Mouse (Mus musculus) cerebellum, postnatal 36 days (tissue): ENCODE measurements around the gene Grk5.
A peak's percentile ranks its signal among the peaks of the same experiment; 100 is the strongest.

Experiments used
- DNase-seq, 2 experiments: peaks; one replicate each; pipeline ENCODE4 v3.0.0; 2021 to 2022; ENCODE audit warnings: mixed read lengths in 2 of 2

The Grk5 gene

DNA sequence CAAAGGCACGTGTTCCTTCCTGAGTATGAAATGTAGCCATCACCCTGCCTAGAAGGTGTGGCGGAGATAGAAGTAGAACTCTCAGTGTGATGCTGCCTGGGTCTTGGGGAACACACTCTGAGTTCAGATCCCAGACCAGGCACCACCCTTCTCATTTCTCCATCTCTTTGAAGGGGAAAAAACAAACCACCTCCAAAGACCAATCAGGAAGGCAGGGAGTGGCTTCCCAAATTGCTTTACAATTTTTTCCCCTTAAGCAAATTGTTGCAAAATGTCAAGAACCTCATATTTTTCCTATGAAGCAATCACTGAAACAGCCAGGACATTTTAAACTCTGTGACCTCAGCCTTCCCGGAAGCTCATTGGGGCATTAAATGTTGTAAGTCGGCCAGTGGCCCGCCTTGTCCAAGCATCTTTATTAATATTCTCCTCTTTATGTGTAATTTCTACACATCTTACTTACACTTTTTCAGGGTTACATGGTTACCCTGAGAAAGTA, 190.8 kb downstream of the Grk5 start:
- DNase-seq = no peak

DNA sequence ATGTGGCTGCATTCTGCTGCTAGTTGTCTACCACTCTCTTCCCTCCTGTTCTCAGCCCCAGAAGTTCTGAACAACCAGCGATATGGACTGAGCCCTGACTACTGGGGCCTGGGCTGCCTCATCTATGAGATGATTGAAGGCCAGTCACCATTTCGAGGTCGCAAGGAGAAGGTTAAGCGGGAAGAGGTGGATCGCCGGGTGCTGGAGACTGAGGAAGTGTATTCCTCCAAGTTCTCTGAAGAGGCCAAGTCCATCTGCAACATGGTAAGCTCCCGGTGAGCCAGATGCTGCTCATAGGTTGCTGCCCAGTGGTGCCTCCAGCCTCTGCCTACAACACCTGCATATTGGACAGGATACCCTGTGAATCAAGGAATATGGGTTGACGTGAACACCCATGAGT, 193.5 kb downstream of the Grk5 start:
- no peak for DNase-seq

DNA sequence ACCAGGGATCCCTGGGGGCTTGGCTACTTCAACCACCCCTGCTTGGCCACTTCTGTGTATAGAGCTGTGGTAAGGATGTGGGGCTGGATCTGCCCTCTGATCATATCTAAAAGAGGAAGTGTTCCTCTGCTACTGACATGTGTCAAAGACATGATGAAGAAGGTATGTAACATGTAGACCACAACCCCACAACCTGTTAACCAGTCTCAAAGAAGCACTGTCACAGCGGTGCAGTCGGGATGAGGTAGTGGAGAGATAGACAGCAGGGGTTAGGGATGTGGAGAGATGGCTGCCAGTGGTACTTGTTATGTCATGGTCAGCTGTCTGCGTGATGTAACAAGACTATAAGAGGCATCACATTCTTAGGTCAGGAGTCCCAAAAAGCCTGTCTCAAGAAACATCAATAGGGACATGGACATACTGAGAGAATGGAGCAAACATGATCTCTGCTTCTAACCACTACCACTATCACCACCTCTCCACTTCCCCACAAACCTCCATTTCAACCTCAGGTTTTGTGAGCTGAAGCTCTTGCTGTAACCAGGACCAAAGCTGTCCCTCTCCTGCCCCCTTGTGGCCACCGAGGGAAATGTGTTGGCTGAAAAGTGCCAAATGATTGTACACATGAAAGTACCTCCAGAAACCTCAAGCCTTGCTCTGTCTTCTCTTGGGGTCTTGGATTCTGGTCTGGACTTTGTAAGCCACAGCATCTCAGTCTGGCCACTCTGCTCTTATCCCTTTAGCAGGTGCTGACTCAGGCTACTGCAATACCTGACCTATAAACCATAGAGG, 194.8 kb downstream of the Grk5 start:
- DNase-seq = peak; percentile 92 to 95

DNA sequence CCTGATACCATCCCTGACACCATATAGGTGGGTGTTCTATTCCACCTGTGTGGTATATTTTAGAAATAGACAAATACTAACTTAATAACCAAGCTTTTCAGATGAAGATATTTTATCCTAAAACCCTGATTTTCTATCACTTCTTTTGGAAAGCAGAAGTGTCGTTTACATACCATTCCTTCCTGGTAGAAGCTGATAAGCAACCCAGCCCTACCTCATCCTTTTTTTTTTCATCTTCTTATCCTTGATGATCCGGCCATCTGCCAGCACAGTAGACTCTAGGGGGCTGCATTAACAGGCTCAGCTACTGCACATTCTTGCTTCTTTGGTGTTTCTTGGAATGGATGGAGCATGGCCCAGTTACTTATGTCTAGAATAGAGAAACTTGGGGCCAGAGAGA, 195.7 kb downstream of the Grk5 start:
- no peak for DNase-seq

DNA sequence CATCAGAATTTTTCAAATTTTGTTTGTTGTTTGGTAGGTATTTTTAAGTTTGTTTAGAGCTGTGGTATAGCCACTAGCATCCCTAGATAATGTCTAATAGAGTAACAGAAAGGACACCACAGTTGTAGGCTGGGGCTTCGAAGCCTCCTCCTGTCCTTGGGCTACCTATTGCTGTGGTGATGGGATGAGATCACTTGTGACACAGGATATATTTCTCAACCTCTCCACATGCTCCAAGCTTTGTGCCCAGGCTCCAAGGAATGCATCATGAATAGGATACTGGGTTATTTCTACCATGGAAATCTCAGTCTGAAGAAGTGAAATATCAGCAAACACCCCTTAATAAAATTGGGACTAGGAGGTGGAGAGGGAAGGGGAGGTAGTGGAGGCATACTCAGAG, 198.2 kb downstream of the Grk5 start:
- DNase-seq = no peak

DNA sequence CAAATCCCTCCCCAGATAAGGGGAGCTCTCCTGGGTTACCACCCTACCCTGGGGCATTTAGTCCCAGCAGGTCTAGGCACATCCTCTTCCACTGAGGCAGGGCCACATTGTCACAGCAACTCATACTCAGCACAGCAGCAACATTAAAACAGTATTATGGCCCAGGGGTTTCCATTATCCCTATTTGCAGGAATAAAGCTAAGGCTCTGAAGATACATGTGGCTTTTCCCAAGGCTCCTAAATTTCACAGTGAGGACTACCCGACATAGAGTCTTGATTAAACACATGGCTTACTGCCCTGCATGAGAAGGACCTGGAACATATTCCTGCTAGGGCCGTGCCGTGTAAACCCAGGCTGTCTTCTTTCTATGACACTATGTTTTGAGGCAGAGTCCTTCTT, 199.5 kb downstream of the Grk5 start:
- DNase-seq = no peak

DNA sequence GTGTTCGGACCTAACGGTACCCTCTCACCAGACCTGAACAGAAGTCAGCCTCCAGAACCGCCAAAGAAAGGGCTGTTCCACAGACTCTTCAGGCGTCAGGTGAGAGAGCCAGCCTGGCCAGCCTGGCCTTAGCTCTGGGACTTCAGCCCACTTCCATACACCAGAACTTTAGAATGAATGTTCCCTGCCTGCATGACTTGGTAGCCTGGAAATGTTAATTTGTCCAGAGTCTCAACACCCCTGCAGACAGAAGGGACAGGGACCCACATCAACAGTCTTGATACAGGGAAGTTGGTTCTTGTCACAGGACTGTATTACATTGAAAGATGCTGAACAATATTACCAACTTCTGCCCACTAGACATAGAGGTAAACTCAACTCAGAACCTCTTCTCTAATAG, 201.0 kb downstream of the Grk5 start:
- DNase-seq = no peak

DNA sequence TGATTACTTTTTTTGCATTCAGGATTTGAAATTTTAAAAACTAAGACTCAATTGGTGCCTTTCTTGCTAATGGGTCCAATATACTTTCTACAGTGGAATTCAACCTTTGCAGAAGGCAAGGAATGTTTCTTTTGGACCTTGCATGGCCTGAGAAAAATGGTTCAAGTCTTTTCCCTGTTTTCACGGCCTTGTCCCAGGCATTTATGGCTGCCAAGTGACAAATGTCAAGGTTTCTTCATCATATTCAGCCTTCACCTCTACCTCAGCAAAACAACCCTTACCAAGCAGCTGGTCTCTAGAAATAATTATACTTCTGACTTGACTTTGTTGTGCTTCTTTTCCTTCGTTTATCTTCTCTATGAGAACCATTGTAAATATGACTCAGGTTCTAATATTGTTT, 207.2 kb downstream of the Grk5 start:
- DNase-seq = no peak

DNA sequence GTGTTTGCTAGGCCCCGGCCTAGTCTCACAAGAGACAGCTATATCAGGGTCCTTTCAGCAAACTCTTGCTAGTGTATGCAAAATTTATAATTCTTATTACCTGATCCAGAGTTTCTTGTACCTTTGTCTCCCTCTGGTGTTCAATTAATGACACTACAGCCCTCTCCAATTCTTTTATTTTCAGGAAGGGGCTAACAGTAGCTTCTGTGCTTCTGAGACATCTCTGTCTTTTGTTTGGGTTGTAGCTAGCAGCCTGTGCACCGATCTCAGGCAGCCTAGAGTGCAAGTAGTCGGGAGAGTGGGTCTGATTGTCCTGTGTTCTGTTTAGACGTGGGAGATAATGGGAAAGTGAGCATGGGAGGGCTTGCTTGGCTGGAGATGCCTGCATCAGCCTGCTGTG, 208.2 kb downstream of the Grk5 start:
- no peak for DNase-seq

DNA sequence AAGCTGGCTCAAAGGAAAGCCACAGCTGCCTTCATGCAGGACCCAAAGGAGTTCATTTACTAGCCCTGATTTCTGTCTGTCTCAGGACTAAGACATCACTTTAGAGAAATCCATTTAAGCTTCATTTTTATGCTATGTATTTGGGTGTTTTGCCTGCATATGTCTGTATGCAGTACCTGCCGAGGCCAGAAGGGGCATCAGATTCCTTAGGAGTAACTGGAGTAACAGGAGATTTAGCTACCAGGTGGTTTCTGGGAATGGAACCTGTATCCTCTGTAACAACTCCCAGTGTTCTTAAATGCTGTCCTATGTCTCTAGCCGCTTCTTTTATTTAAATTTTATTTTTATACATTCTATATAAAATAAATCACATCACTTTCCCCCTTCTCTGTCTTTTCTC, 220.6 kb downstream of the Grk5 start:
- no peak for DNase-seq

DNA sequence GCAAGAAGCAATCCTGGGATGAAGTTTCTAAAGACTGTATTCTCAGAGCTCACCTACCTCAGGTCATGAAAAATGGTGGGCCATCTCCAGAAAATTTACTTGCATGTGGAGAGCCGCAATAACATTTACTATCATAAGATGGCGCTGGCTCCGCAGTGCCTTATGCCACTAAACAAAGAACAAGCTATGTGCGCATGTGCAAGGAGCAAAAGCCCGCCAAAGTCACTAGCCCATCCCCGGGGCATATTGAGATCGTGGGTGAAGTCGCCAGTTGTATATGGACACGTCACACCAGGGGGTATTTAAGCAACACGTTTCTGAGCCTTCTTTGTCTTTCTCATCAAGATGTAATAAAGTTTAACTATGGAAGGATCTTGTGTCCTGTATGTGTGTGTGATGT, 241.5 kb downstream of the Grk5 start:
- no peak for DNase-seq

DNA sequence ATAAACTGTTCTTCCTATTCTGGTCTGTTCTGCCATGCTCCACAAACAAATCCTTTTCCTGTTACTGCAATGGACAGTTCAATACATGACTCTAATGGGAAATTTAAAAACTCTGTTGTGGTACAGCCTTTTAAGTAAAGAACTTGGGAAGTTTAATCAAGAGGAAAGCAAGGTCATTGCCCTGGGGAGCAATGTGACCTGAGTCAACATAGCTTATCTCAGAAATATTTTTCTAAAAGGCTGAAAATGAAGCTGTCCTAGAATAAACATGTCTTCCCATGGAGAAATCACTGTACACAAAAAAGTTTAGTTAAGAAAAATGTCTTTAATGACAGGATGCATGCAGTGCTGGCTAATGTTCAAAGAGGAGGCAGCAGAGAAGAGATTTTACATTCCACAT, 249.1 kb downstream of the Grk5 start:
- DNase-seq = no peak

DNA sequence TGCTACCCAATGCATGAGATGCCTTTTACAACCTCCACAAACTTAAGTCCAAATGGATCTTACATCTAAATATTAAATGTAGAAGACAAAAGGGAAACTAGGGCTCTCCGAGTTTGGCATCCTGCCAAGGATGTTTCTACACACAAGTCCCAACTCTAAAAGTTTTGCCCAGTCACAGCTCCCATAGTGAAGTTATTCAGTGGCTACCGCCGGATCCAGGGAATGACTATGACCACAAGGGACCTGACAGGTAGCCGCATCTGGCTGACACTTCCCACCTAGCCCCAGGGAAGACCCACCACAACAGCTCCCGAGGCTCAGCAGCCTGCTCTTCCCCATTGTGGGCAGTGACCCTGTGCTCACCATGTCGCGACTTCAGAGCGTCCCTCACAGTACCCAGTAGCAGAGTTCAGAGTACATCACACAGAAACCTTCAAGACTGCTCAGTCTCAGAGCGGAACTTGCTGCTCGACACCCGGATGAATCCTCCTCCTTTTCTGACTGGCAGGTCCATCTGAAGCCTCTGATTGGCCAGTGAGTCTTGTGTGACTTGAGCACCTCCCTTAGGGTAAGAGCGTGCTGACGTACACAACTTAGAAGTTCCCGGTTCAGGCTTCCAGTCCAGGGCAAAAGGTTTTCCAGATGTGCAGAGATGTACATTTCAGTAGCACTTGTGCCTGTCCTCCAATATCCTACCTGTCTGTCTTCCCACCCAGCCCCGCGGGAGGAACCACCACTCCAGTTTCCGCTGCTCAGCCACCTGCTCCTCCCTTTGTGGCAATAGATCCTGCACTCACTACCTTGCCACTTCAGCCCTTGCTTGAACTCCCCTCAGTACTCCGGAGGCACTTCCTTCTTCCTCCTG, 251.0 kb downstream of the Grk5 start, which contains the start of gene Zfp950:
Gene Zfp950, minus strand, starts transcription at position 499 of the 865 bp plus-strand sequence.
- peak; percentile 76 to 78 for DNase-seq

DNA sequence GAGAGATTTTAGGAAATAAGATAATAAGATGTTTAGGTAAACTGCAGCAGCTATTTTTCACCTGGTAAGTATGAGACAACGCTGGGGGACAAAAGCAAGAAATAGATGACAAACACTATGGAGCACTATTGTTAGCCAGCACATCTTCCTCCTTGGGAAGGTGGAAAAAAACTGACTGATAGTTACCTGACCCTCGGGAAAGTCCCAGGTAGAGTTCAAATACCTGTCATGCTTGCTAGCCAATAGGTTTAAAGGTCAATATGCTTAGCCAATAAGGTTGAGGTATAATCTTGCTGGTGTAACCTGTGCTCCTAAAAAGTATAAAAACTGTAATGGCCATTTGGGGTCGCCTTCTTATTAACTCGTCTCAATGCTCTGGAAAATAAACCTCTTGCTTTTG, 251.8 kb downstream of the Grk5 start:
- DNase-seq = no peak
